Mouse (Mus musculus): ENCODE measurements at regions not wholly inside any gene's neighbourhood (a gene's known extent, or its start where the extent isn't known, plus 50 kb on each side); places are given as distances from the start of the nearest gene placed in this dataset.
"Not testable (repeated sequence)": the region's sequence is repeated elsewhere in the genome, so short reads cannot be mapped to it uniquely, and the experiment has no call there.

DNA sequence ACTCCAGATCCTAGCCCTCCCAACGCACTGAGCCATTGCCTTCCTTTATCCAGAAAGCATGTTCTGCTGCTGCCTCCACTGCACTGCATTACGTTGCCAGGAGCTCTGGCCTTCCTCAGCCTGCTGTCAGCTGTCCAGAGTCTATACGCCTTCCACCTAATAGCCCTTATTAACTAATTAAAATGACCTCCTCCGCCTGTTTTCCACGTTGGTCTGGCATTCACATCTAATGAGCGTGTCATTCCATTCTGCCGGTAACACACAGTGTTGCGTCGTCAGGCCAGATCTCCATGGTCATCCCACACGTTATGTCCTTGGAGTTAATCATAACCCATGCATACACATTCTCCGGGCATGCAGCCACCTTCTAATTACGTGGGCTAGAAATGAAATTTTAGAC is 56.7 kb upstream of the Med4 start:
- no peak for DNase-seq (ENCODE audit: low spot score)

DNA sequence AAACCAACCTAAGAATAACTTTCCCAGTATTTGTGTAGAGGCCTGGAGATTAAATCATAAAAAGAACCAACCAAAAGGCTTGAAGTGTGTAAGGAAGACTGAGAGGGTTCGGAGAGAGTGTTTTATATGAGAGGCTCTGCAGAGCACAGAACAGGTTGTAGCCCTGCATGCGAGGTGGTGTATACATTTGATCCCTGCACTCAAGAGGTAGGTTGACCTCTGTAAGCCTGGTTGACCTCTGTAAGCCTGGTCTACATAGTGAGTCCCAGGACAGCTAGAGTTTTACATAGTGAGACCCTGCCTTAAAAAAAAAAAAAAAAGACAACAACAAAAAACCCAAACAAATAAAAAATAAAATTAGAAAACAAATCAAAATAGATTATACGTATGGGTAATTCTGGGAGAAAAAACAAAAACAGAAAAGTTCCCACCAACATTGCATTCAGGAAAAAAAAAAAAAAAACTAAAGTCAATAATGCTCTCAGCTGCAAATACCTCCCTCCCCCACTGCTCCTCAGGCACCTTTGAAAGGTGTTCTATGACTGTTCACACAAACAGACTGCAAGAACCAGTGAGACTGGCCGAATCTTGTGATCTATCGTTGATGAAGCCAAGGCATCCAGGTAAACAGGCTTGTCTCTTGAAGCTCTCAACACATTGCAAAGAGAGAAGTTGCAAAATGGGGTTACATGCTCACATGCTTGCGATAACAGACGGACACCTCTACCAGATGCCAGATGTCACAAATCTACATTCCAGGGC is 57.3 kb upstream of the Med4 start:
- DNase-seq (ENCODE audit: low spot score), result no peak

DNA sequence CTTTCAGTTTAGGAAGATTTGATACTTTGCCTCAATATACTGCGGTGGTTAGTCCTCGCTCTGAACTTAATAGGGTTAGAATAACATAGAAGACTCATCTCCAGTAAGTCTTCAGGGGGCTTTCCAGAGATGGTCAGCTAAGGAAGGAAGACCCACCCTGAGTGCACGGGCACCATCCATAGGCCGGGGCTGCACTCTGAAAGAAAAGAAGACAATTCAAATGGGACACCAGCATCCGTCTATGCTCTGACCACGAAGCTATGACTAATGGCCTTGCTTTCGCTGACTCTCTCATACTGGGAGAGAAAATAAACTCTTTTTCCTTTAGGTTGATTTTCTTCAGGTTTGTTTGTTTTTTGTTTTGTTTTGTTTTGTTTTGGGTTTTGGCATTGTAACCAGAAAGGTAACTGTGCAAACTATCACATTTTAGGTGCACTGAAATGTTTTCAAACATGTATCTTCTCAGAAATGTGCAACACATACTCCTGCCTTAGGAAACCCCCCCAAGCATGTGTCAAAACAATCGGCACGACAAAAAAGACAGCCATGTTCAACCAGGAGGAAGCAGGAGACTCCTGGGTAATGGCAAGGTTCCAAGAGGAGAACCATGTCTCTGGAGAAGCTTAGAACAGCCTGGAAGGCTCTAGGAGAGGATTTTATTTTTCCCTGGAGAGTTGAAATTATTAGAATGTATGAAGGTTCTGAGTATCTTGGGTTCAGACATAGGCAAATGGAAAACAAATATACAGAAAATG is 58.4 kb upstream of the Med4 start:
- DNase-seq (ENCODE audit: low spot score), result no peak

DNA sequence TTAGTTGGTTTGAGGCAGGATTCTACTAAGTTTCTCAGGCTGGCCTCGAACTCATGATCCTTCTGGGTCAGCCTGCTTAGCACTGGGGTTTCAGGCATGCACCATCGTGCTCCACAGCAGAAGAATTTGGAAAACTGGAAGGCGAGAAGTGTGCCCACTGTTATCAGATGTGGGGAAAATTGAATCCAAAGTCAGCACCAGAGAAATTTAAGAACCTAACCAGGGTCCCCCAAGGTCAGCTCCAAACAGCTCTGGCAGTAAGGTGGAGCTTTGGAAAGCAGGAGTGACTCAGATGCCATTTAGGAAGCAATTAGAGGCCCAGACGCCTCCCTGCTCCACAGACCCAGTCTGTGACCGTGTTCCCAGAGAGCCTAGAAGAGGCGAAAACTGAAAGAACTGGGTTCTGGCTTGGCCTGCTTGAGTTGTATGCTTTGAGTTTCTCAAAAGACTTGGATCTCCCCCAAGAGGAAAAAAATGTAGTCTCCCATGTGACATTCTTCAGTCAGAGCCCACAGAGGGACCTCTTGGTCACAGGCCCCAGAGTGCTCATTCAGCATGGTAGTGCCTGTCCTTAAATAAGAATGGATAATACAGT is 59.8 kb upstream of the Med4 start:
- no peak for DNase-seq (ENCODE audit: low spot score)

DNA sequence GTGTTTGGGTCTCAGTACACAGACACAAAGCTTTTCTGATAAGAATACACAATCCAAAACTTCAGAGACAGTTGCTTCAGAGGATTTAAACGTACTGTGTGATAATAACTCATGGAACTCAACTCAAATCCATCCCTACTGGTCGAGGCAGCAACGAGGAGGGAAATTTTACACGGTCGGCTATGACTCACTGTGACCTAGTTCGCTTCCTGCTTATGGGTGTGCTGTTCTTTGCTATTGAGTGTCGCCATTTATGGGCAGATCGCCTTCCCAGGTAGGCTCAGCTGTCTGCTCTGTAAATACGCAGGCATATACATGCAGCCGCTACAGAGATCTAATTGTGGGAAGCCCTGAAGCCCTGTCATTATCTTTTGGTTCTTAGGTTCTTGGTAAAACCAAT is 60.7 kb upstream of the Med4 start:
- no peak for DNase-seq (ENCODE audit: low spot score)

DNA sequence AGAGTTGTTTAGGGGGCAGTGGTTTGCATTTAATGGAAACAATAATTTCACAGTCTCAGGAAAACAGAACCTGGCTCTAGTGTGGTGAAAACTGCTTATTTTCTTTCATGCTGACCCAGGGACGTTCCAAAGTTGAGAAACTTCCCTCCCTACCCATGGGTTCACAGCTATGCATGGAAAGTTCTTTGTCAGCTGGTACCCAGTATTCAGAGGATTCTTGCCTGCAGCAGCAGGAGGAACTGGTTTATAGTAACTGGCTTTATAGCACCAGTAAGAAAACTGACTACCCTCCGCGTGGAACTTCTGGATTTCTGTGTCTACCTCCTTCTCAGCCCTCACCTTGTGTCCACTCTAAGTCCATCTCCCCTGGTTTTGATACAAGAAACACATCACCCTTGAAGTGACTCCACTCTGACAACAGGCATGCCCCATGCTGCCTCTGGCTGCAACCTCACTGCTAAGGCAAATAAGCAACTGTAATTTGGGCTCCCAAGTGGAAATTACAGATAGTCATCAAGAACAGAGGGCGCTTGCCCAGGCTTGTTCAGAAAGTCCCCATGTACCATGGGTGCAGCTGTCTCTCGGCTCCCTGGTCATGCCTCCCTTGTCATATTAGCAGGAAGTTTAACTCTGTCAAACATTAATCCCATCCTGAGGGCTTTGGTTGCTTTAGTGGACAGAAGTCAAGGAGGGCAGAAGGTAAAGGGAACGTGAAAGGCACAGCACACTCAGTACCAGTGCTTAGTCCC is 60.6 kb upstream of the Itm2b start:
- DNase-seq (ENCODE audit: low spot score), result no peak

DNA sequence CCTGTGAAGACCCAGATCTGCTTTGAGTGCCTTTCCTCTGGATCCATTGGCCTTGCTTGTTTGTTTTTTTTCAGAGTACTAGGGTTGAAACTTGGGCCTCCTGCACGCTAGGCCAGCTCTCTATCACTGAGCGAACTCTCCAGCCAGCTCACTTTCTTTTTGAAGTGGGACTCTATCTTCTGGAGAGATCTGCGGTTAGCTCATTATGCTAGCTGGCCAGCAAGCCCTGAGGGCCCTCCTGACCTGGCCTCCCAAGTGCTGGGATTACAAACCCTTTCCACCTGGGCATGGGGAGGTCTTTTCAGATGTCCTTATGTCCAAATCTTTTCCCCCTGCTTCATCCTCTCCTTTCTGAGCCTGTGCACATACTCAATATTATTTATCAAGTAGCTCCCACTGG is 59.6 kb upstream of the Itm2b start:
- DNase-seq (ENCODE audit: low spot score), result no peak

DNA sequence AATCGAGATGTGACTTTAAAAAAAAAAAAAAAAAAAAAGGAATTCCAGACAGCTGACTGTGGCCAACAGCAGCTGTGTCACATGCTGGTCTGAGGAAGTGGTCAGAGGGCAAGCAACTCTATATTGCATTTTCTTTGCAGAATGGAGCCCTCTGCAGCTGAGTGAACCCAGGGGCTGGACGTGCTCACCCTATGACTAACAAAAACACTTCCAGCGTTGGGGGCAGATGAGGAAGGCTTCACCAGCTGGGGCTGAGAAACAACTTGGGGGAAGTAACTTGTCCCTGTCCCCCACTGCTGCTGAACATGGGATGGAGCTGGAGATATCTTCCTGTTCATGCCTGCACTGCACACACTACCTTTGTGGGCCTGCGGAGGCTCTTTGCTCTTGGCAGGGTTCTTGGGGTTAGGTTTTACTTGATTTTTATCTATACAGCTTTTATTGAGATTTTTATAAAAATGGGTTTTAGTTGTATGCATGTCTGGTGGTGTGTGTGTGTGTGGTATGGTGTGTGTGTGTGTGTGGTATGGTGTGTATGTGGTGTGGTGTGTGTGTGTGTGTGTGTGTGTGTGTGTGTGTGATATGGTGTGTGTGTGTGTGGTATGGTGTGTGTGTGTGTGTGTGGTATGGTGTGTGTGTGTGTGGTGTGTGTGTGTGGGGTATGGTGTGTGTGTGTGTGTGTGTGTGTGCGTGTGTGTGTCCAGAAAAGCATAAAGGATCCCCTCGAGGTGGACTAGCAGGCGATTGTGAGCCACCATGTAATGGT is 57.0 kb upstream of the Itm2b start:
- peak; percentile 5 for DNase-seq (ENCODE audit: low spot score)

DNA sequence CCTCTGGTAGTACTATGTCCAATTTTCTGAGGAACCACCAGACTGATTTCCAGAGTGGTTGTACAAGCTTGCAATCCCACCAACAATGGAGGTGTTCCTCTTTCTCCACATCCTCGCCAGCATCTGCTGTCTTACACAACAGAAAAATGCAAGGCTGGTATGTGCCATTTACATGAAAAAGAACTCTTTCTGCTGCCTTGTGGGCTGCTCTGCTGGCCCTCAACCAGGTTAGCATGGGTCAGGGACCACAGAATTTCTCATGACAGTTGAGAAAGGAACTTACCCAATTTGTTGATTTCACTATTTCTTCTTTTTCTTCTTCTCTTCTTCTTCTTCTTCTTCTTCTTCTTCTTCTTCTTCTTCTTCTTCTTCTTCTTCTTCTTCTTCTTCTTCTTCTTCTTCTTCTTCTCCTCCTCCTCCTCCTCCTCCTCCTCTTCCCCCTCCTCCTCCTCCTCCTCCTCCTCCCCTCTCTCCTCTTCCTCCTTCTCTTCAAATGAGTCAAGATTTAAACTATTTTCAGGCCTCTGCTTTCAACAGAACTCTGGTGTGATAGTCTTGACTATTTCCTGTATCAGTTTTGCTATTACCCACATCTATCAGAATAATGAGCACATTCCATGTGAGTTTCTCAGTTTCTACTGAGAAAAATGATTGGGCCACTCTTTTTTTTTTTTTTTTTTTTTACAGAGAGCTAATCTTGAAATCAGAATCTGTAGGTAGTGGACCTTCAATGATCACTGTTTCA is 56.3 kb upstream of the Itm2b start:
- DNase-seq (ENCODE audit: low spot score), result not testable (repeated sequence)

DNA sequence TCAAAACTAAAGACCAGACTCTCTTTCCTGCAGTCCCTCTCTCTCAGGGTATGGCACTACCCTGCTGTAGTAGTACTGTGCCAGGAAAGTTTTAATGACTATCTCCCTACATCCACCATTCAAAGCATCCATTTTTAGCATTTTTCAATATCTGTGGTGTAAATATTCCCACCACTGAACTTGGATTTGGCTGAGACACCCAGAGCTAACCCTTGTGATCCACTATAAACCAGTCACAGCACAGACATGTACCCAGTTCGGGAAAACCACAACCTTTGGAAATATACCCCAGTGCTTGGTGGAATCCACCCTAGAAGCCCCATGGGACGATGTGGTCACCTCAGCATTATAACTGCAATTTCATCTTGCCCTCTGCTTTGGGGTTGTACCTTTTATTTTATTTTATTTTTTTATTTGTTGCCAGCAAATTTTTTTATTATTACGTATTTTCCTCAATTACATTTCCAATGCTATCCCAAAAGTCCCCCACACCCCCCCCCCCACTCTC is 54.8 kb upstream of the Itm2b start:
- no peak for DNase-seq (ENCODE audit: low spot score)

DNA sequence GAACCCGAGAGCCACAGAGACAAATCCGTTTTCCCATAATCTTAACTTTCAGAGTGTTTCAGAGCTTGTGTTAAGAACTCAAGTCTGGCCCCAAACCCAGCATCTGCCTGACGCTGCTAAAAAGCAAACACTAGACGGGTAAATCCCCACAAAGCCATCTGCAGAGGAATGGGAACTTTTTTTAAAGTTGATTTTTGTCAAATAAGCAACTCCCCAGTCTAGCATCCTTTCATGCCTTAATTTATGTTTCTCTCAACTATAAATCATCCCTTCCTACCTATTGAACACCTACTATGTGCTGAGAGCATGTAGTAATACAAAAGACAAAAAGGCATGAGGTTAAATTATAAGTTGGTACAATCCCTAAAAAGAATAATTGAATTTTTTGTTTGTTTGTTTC is 50.8 kb upstream of the Itm2b start:
- no peak for DNase-seq (ENCODE audit: low spot score)
